Comparison of ENCODE assay signal across 14 mouse cellular contexts in genomic region chr11:60334124-60334523, GRCm38 (mm10). TPM values are rescaled to one million over a fixed set of nuclear protein-coding genes. Genes with fewer than 3 reads are reported as not detected.
A peak's percentile ranks its signal among the peaks of the same experiment; 100 is the strongest.
DNase-seq lines count a peak whose midpoint lies in the region; ATAC-seq and TF ChIP-seq lines count a peak whose summit lies in the region.
"Had no signal": no experiment of that assay in that cellular context is flagged by ENCODE, and none has a peak within 500 bp of the region (broad histone marks: within the 10 kb centered on the region; RNA-seq: fewer than 3 reads in every experiment).

No protein-coding gene starts in this region.

- no peak for TF ChIP-seq EP300 in heart, postnatal 0 days (IDR thresholded peaks at IDR 0.05; ENCODE audit: low read depth)

- H3K27ac ChIP-seq in heart, postnatal 0 days (ENCODE audit: low read depth), result peak overlapping the region; percentile 35
- H3K27ac ChIP-seq in neural tube, embryonic 14.5 days (ENCODE audit: low read depth, low read length), result 0 out of 2 replicates have a peak overlapping the region, but pooled peaks have one; percentile 28
- no peak overlapping the region for H3K27ac ChIP-seq in midbrain, embryonic 11.5 days (ENCODE audit: low read depth, low read length)
- H3K27ac ChIP-seq: limb, embryonic 10.5 days; midbrain, embryonic 15.5 days had no signal

- H3K4me2 ChIP-seq in heart, postnatal 0 days (ENCODE audit: low read depth, low read length), result no peak overlapping the region
- H3K4me2 ChIP-seq in neural tube, embryonic 14.5 days (ENCODE audit: low read depth, low read length), result no peak overlapping the region
- H3K4me2 ChIP-seq in midbrain, embryonic 11.5 days, result no peak overlapping the region
- H3K4me2 ChIP-seq: midbrain, embryonic 15.5 days had no signal

- H3K4me3 ChIP-seq in heart, postnatal 0 days (ENCODE audit: low read depth, low read length), result no peak overlapping the region
- no peak overlapping the region for H3K4me3 ChIP-seq in neural tube, embryonic 14.5 days (ENCODE audit: low read depth, low read length)
- H3K4me3 ChIP-seq in midbrain, embryonic 11.5 days (ENCODE audit: low read depth, low read length), result no peak overlapping the region
- H3K4me3 ChIP-seq: erythroblast, embryonic 14.5 days; limb, embryonic 10.5 days; midbrain, embryonic 15.5 days had no signal

- H3K36me3 ChIP-seq in heart, postnatal 0 days (replicated peaks; ENCODE audit: control insufficient read depth, insufficient read depth, low read length), result no peaks in the 10 kb centered on the region
- H3K36me3 ChIP-seq in neural tube, embryonic 14.5 days (ENCODE audit: control insufficient read depth, insufficient read depth, low read length), result 0 out of 2 replicates have a peak, but pooled peaks cover 4% of the 10 kb centered on the region
- no peaks in the 10 kb centered on the region for H3K36me3 ChIP-seq in midbrain, embryonic 11.5 days (ENCODE audit: control insufficient read depth, insufficient read depth, low read length)
- H3K36me3 ChIP-seq: limb, embryonic 10.5 days; midbrain, embryonic 15.5 days had no signal

- H3K27me3 ChIP-seq in heart, postnatal 0 days (ENCODE audit: control insufficient read depth, insufficient read depth, low read length), result no peaks in the 10 kb centered on the region
- H3K27me3 ChIP-seq in neural tube, embryonic 14.5 days (ENCODE audit: control insufficient read depth, insufficient read depth, low read length), result no peaks in the 10 kb centered on the region
- no peaks in the 10 kb centered on the region for H3K27me3 ChIP-seq in midbrain, embryonic 11.5 days (ENCODE audit: control insufficient read depth, insufficient read depth, low read length)
- H3K27me3 ChIP-seq: midbrain, embryonic 15.5 days had no signal

- no peak for ATAC-seq in heart, postnatal 0 days (ENCODE audit: insufficient read depth, low read depth)
- no peak for ATAC-seq in neural tube, embryonic 14.5 days (ENCODE audit: low read depth)
- ATAC-seq in inflammation-experienced regulatory T-cells, adult 6 months, result peak; percentile 73
- ATAC-seq in midbrain, embryonic 11.5 days (ENCODE audit: low FRiP score), result no peak
- ATAC-seq: midbrain, embryonic 15.5 days had no signal

- no peaks in the 10 kb centered on the region; the same call in none of the 2 replicates for H3K4me1 ChIP-seq in heart, postnatal 0 days (ENCODE audit: control insufficient read depth, insufficient read depth)
- peaks cover 3% of the 10 kb centered on the region; the same call in 1 of the 2 replicates for H3K4me1 ChIP-seq in neural tube, embryonic 14.5 days (ENCODE audit: control insufficient read depth, insufficient read depth, low read length)
- H3K4me1 ChIP-seq in midbrain, embryonic 11.5 days (ENCODE audit: control insufficient read depth, insufficient read depth, low read length), result no peaks in the 10 kb centered on the region
- H3K4me1 ChIP-seq: limb, embryonic 10.5 days had no signal

- H3K9ac ChIP-seq in heart, postnatal 0 days (replicated peaks; ENCODE audit: low read depth, low read length), result no peak overlapping the region
- H3K9ac ChIP-seq in neural tube, embryonic 14.5 days (replicated peaks; ENCODE audit: low read depth, low read length), result no peak overlapping the region
- H3K9ac ChIP-seq in midbrain, embryonic 11.5 days (ENCODE audit: low read length), result no peak overlapping the region
- H3K9ac ChIP-seq: midbrain, embryonic 15.5 days had no signal

- 49% methylated on average over 3 of the region's 3 CpGs for WGBS in heart, postnatal 0 days
- 77% methylated on average over 3 of the region's 3 CpGs for WGBS in neural tube, embryonic 14.5 days
- WGBS in midbrain, embryonic 11.5 days, result 75% methylated on average over 3 of the region's 3 CpGs

- no peak for TF ChIP-seq CTCF in heart, postnatal 0 days (IDR thresholded peaks at IDR 0.05; ENCODE audit: low read depth)

- H3K9me3 ChIP-seq in heart, postnatal 0 days (replicated peaks; ENCODE audit: control insufficient read depth, low read length), result no peaks in the 10 kb centered on the region
- H3K9me3 ChIP-seq in neural tube, embryonic 14.5 days (ENCODE audit: control insufficient read depth, low read length), result no peaks in the 10 kb centered on the region
- H3K9me3 ChIP-seq in midbrain, embryonic 11.5 days (ENCODE audit: control insufficient read depth, low read length), result no peaks in the 10 kb centered on the region
- H3K9me3 ChIP-seq: limb, embryonic 10.5 days; midbrain, embryonic 15.5 days had no signal

- DNase-seq in heart, postnatal 0 days (ENCODE audit: low spot score), result no peak
- DNase-seq in heart, adult 11 months, result no peak
- no peak for DNase-seq in neural tube, embryonic 10.5 days (ENCODE audit: extremely low spot score, low spot score)
- DNase-seq in thymus, postnatal 4 days, result peak; percentile 65
- DNase-seq in midbrain, embryonic 11.5 days (ENCODE audit: low spot score, missing footprints), result no peak
- DNase-seq: adrenal gland, adult 8-10 months; cerebellum, adult 11-12 months; kidney, postnatal 4 days; lung, adult 2 months had no signal

RNA-seq across cellular contexts. Expression of gene Tom1l2, which starts 18.6 kb away (rescaled TPM):
- total RNA-seq in heart, postnatal 0 days (2014; rRNA removed; ENCODE audit: low replicate concordance), result 56.8 and 77.3 TPM in 2 replicates
- polyA plus RNA-seq in heart, postnatal 0 days (2015; fragmentation: Nextera tagmentation; extraction: Ambion mirVana), result 30.5 and 31.3 TPM in 2 replicates
- polyA plus RNA-seq in neural tube, embryonic 14.5 days (2014; fragmentation: Nextera tagmentation; extraction: Ambion mirVana), result 47.8 and 50.9 TPM in 2 replicates
- 10 to 100 TPM in 2 of 3 experiments, 1 to 10 TPM in 1; 8.9 to 34.5 (median 24.4) TPM for polyA plus RNA-seq in inflammation-experienced regulatory T-cells, adult 6 months (2017; shearing (Covaris generic))
- polyA plus RNA-seq in midbrain, embryonic 11.5 days (2014; fragmentation: Nextera tagmentation; extraction: Ambion mirVana), result 12.1 and 12.8 TPM in 2 replicates

RNA-seq across cellular contexts. Expression of gene Drc3, which starts 19.0 kb away (rescaled TPM):
- 2.0 and 2.9 TPM in 2 replicates for total RNA-seq in heart, postnatal 0 days (2014; rRNA removed; ENCODE audit: low replicate concordance)
- 2.1 and 2.9 TPM in 2 replicates for polyA plus RNA-seq in heart, postnatal 0 days (2015; fragmentation: Nextera tagmentation; extraction: Ambion mirVana)
- 5.2 TPM in 2 replicates for polyA plus RNA-seq in neural tube, embryonic 14.5 days (2014; fragmentation: Nextera tagmentation; extraction: Ambion mirVana)
- under 1 TPM; 0.25 to 0.87 (median 0.42) TPM for polyA plus RNA-seq in inflammation-experienced regulatory T-cells, adult 6 months (2017; shearing (Covaris generic))
- polyA plus RNA-seq in midbrain, embryonic 11.5 days (2014; fragmentation: Nextera tagmentation; extraction: Ambion mirVana), result 2.0 and 2.4 TPM in 2 replicates
- polyA plus RNA-seq: erythroblast, embryonic 14.5 days had no signal
